Mouse (Mus musculus): Measurements from ENCODE around the gene Gm20741.

Gm20741 gene

GRCm38 (mm10) chr16:88811827-88812226 is at the start of gene Gm20741:
TSS of gene Gm20741 (minus strand) at chr16:88812220.
- DNase-seq (ENCODE audit: low read depth), result no peak

- no peak for DNase-seq (ENCODE audit: low read depth)
Measured at GRCm38 (mm10) chr16:88851450-88851849, 39.4 kb upstream of the Gm20741 start.

- no peak for DNase-seq (ENCODE audit: low read depth)
Measured at GRCm38 (mm10) chr16:88848558-88848957, 36.5 kb upstream of the Gm20741 start.

DNA sequence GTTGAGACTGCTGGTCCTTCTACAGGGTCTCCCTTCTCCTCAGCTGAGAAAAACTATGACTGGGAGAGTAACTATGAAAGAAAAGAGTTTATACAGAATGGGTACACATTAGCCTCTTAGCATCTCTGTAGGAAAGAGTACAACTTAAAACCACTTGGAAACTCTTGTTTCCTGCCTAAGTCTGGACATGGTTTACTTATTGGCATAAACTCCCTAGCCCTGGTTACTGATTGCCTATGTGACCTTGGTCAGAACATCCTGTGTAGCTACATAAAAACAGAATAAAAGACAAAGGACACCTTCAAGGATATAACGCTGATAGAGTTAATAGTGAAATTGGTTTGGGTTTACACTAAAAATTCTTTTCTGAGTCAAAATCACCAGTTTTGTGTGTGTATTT is 35.3 kb upstream of the Gm20741 start:
- DNase-seq (ENCODE audit: low read depth), result no peak

- DNase-seq (ENCODE audit: low read depth), result no peak
Measured at GRCm38 (mm10) chr16:88826978-88827377, 15.0 kb upstream of the Gm20741 start.

DNA sequence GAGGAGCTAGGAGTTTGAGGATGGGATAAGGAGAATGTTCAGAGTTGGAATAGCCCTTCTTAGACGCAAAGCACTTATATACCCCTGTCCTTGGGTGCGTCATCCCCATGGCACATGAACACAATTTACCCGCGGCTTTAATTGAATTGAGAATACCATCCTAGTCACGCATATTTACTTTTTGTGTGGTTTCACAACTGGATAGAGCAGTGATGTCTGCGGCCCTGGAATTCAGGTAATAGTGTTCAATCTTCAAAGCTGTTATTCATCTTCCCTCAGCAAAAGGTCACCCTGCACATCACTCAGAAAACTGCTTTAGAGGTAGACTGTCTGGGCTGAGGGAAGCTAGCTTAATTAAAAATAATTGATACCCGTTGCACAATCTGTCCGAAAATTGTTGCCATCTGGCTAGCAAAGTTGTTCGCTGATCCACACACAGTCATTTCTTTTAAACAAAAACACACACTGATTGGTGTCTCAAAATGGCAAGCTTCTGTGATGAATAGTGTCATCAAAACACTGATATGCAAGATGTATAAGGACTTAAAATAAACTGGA is 14.2 kb upstream of the Gm20741 start, which contains the start of gene Krtap14:
Krtap14 (minus strand) TSS at position 51 of the 558 bp plus-strand sequence.
- no peak for DNase-seq (ENCODE audit: low read depth)

DNA sequence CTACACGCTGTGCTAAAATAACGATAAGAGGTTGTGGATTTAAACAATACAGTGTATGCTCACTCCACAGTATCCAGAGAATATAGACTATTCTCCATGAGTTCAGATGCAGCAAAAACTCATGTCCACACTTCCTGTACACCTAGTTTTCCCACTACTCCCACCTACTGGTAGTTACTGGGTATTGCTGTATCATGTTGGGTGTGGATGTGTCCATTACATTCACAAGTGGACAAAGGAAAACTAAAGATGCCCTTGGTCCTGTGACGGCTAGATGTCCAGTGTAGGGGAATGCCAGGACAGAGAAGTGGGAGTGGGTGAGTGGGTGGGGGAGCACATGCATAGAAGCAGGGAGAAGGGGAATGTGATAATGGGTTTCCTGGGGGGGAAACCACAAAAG is 11.7 kb upstream of the Gm20741 start:
- DNase-seq (ENCODE audit: low read depth), result no peak

- no peak for DNase-seq (ENCODE audit: low read depth)
Measured at GRCm38 (mm10) chr16:88820066-88820465, 8.0 kb upstream of the Gm20741 start, which contains the start of gene Krtap15. TSS of gene Krtap15 (plus strand) at chr16:88820215.

DNA sequence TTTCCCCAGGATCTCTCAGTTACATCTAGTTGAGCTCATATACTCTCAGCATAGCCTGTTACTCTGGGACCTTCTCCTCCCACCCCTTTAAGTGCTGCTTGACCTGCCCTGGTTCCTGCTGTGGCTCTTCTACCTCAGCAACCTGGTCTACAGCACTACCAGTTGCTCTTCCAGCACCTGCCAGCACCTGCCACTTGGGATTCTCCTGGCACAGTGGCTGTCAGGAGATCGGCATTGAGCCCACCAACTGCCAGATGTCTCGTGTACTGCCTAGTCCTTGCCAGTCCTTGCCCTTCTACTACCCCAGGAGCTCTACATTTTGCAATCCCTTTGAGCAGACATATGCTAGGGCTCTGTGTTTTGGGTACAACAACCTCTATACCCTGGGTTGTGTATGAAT is 25.2 kb downstream of the Gm20741 start:
- DNase-seq (ENCODE audit: low read depth), result no peak

GRCm38 (mm10) chr16:88777596-88777995 is 34.4 kb downstream of the Gm20741 start, which contains the start of gene Gm5965:
TSS of gene Gm5965 (plus strand) at chr16:88777896.
- no peak for DNase-seq (ENCODE audit: low read depth)

DNA sequence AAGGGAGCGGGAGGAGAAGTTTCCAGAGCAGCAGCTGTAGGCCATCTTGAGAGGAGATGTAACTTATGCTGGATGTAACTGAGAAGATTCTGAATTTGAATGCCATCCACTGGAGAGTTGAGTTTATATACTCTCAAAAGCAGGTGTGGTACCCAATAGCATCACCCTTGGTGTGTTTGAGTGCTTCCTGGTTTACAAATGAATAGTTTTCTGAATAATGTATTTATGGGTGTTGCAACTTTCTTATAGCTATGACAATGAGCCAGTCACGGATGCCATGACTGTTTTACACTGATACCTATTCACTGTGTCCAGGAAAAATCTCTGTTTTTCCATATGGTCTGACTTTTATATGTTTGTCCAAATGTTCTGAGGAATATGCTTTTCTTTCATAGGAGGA is 37.9 kb downstream of the Gm20741 start, which contains the start of gene 2310057N15Rik:
2310057N15Rik (minus strand) TSS at position 101 of the 400 bp plus-strand sequence.
- no peak for DNase-seq (ENCODE audit: low read depth)

All from fibroblast of lung, adult 2 months (primary cell).